Mouse (Mus musculus): Measurements from ENCODE around the gene Hoxd8. TPM values are rescaled to one million over a fixed set of nuclear protein-coding genes. Genes with fewer than 3 reads are reported as not detected.

The Hoxd8 gene
- polyA plus RNA-seq, 1 experiment from 2014 or later, result 23.1 TPM

DNA sequence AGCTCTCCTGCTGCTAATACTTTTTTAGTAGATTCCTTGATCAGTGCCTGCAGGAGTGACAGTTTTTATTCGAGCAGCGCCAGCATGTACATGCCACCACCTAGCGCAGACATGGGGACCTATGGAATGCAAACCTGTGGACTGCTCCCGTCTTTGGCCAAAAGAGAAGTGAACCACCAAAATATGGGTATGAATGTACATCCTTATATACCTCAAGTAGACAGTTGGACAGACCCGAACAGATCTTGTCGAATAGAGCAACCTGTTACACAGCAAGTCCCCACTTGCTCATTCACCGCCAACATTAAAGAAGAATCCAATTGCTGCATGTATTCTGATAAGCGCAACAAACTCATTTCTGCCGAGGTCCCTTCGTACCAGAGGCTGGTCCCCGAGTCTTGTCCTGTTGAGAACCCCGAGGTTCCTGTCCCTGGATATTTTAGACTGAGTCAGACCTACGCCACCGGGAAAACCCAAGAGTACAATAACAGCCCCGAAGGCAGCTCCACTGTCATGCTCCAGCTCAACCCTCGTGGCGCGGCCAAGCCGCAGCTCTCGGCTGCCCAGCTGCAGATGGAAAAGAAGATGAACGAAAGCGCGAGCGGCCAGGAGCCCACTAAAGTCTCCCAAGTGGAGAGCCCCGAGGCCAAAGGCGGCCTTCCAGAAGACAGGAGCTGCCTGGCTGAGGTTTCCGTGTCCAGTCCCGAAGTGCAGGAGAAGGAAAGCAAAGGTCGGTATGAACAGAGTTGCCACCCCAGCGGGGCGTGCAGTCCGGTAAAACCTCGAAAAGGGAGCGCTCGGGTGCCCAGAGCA is 12.2 kb upstream of the Hoxd8 start:
- 4% methylated on average over 35 of the region's 35 CpGs for WGBS
- peak overlapping the region; percentile 46 for H3K4me3 ChIP-seq (ENCODE audit: low read depth, low read length)
- peak overlapping the region; percentile 62 for H3K9ac ChIP-seq (ENCODE audit: low read length)
- H3K4me1 ChIP-seq (ENCODE audit: control insufficient read depth, insufficient read depth, low read length), result 0 out of 2 replicates have a peak, but pooled peaks cover 5% of the 10 kb centered on the region
- H3K27me3 ChIP-seq (ENCODE audit: control insufficient read depth, insufficient read depth, low read length), result peaks cover 87% of the 10 kb centered on the region
- H3K27ac ChIP-seq (ENCODE audit: low read depth, low read length), result peak overlapping the region; percentile 65
- H3K9me3 ChIP-seq (ENCODE audit: control insufficient read depth, low read length), result no peaks in the 10 kb centered on the region
- H3K36me3 ChIP-seq (ENCODE audit: control insufficient read depth, insufficient read depth, low read length), result no peaks in the 10 kb centered on the region
- peak overlapping the region; percentile 65 for H3K4me2 ChIP-seq (ENCODE audit: low read depth)
- ATAC-seq (ENCODE audit: insufficient read depth, low FRiP score, low TSS enrichment) (peak; percentile 35), DNase-seq (ENCODE audit: low spot score) (no peak)

DNA sequence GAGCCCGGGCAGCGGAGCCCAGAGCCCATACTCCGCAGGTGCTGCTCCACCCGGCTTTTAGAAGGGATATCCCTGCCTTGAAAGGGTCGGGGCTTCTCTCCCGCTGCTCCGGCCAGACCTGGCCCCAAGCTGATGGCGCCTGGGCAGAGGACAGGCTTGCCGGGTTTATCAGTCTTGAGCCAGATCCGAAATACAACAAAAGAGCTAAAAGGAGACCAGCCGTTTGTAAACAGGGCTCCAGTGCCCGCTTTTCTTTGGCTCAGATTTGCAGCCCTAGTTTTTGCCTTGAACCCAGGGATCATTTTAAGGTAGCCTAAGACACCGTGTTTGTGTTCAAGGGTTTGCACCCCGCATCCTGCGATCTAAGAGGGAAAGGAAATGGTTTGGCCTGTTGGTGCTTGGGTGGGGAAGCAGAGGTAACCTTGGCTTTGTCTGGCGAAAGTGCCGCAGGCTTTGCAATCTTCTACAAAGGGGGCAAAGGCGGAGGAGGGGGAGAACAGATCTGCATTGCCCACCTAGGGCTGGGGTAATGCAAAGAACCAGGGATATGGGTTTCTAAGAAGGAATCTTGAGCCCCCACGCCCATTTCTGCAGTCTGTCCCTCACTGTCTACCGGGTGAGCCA is 11.5 kb upstream of the Hoxd8 start:
- H3K27me3 ChIP-seq (ENCODE audit: control insufficient read depth, insufficient read depth, low read length), result peaks cover 86% of the 10 kb centered on the region
- peak overlapping the region; percentile 46 for H3K4me3 ChIP-seq (ENCODE audit: low read depth, low read length)
- H3K36me3 ChIP-seq (ENCODE audit: control insufficient read depth, insufficient read depth, low read length), result no peaks in the 10 kb centered on the region
- under 1% methylated on average over 20 of the region's 20 CpGs for WGBS
- no peaks in the 10 kb centered on the region for H3K9me3 ChIP-seq (ENCODE audit: control insufficient read depth, low read length)
- peak overlapping the region; percentile 65 for H3K27ac ChIP-seq (ENCODE audit: low read depth, low read length)
- 0 out of 2 replicates have a peak, but pooled peaks cover 5% of the 10 kb centered on the region for H3K4me1 ChIP-seq (ENCODE audit: control insufficient read depth, insufficient read depth, low read length)
- peak overlapping the region; percentile 62 for H3K9ac ChIP-seq (ENCODE audit: low read length)
- peak; percentile 49 for DNase-seq (ENCODE audit: low spot score)
- peak overlapping the region; percentile 65 for H3K4me2 ChIP-seq (ENCODE audit: low read depth)
- no peak for ATAC-seq (ENCODE audit: insufficient read depth, low FRiP score, low TSS enrichment)

DNA sequence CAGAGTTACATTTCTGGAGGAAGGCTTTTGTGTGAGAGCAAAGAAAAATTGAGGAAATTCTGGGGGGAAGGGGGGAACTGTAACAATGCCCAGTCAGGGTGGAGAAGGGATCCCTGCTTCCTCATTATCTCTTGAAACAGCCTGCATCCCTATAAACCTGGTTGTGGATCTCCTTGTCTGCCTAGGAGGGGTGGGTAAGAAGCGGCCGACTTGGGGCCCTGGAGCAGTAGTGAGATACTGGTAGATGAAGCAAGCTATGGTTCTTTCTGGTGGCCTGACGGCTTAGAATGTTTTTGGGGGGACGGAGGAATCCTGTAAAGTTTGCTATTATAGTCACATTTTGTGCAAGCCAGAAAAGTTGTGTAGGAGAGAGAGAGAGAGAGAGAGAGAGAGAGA is 11.0 kb upstream of the Hoxd8 start:
- H3K36me3 ChIP-seq (ENCODE audit: control insufficient read depth, insufficient read depth, low read length), result no peaks in the 10 kb centered on the region
- peak overlapping the region; percentile 65 for H3K4me2 ChIP-seq (ENCODE audit: low read depth)
- DNase-seq (ENCODE audit: low spot score) (peak; percentile 23), ATAC-seq (ENCODE audit: insufficient read depth, low FRiP score, low TSS enrichment) (no peak)
- 0 out of 2 replicates have a peak, but pooled peaks cover 5% of the 10 kb centered on the region for H3K4me1 ChIP-seq (ENCODE audit: control insufficient read depth, insufficient read depth, low read length)
- 1% methylated on average over 4 of the region's 4 CpGs for WGBS
- peak overlapping the region; percentile 62 for H3K9ac ChIP-seq (ENCODE audit: low read length)
- H3K27me3 ChIP-seq (ENCODE audit: control insufficient read depth, insufficient read depth, low read length), result peaks cover 86% of the 10 kb centered on the region
- no peaks in the 10 kb centered on the region for H3K9me3 ChIP-seq (ENCODE audit: control insufficient read depth, low read length)
- H3K27ac ChIP-seq (ENCODE audit: low read depth, low read length), result no peak overlapping the region
- H3K4me3 ChIP-seq (ENCODE audit: low read depth, low read length), result peak overlapping the region; percentile 46

DNA sequence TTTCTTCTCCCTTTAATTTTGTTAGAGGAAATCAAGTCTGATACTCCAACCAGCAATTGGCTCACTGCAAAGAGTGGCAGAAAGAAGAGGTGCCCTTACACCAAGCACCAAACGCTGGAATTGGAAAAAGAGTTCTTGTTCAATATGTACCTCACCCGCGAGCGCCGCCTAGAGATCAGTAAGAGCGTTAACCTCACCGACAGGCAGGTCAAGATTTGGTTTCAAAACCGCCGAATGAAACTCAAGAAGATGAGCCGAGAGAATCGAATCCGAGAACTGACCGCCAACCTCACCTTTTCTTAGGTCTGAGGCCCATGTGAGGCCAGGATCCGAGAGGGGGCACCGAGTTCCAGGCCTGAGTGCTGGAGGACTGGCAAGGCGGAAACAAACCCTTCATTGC is 10.3 kb upstream of the Hoxd8 start:
- Histone ChIP-seq H3K4me1 (ENCODE audit: control insufficient read depth, insufficient read depth, low read length) (0 out of 2 replicates have a peak, but pooled peaks cover 5% of the 10 kb centered on the region), H3K27ac (ENCODE audit: low read depth, low read length) (no peak overlapping the region), H3K9me3 (ENCODE audit: control insufficient read depth, low read length) (no peaks in the 10 kb centered on the region), H3K9ac (ENCODE audit: low read length) (peak overlapping the region; percentile 62; the same call in 1 of the 2 replicates), H3K27me3 (ENCODE audit: control insufficient read depth, insufficient read depth, low read length) (peaks cover 86% of the 10 kb centered on the region), H3K4me2 (ENCODE audit: low read depth) (peak overlapping the region; percentile 76), H3K36me3 (ENCODE audit: control insufficient read depth, insufficient read depth, low read length) (no peaks in the 10 kb centered on the region), H3K4me3 (ENCODE audit: low read depth, low read length) (peak overlapping the region; percentile 46; the same call in 1 of the 2 replicates)
- no peak for ATAC-seq (ENCODE audit: insufficient read depth, low FRiP score, low TSS enrichment)
- WGBS, result under 1% methylated on average over 16 of the region's 16 CpGs
- peak; percentile 72 for DNase-seq (ENCODE audit: low spot score)

DNA sequence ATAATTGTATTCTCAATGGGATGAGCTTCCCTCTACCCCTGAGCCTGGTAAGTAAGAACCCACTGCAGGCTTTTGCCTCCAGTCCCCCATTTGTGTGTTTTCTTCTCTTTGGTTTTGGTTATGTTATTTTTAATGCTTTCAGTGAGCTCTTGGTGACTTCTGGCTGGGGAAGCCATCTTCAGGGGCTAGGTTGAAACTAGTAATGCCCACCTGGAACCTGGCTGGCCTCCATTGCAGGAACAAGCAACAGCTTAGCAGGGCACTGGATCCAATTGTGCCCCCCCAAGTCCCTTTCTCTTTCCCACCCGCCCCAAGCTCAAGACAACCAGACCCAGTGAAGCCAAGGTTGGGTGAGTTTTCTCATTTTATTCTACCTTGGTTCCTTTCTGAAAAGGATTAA is 9.0 kb upstream of the Hoxd8 start:
- Histone ChIP-seq H3K36me3 (ENCODE audit: control insufficient read depth, insufficient read depth, low read length) (no peaks in the 10 kb centered on the region), H3K27ac (ENCODE audit: low read depth, low read length) (no peak overlapping the region), H3K27me3 (ENCODE audit: control insufficient read depth, insufficient read depth, low read length) (peaks cover 86% of the 10 kb centered on the region), H3K4me3 (ENCODE audit: low read depth, low read length) (no peak overlapping the region), H3K4me2 (ENCODE audit: low read depth) (peak overlapping the region; percentile 76), H3K4me1 (ENCODE audit: control insufficient read depth, insufficient read depth, low read length) (peaks cover 8% of the 10 kb centered on the region; the same call in 1 of the 2 replicates), H3K9ac (ENCODE audit: low read length) (peak overlapping the region; percentile 89; the same call in 1 of the 2 replicates), H3K9me3 (ENCODE audit: control insufficient read depth, low read length) (no peaks in the 10 kb centered on the region)
- WGBS, result 0% methylated on average over 1 of the region's 1 CpGs
- DNase-seq (ENCODE audit: low spot score) (no peak), ATAC-seq (ENCODE audit: insufficient read depth, low FRiP score, low TSS enrichment) (no peak)

DNA sequence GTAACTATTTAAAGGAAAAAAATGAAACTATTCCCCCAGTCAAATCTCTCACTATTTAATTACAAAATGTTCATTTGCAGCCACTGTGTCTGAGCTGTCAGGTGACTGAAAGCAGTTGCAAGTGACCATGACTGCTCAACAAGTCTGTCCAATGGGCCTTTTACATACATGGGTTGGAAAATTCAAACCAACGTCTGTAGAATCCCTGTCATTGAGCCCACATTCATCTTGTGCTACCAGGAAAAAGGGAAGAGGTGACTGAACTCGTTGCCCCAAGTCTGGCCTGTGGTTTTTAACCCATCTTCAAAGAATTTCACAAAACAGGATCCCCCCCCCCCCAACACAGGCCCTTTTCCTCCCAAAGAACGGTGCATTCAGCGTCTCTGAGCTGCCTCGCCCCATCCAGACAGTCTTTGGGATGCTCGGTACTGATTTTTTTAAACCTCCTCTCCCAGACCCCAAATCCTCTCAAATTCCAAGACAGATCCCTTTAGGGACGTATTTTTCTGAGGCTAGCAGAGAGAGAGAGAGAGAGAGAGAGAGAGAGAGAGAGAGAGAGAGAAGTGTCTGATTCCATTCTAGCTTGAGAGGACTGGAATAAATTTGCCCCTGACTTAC is 8.5 kb upstream of the Hoxd8 start:
- Histone ChIP-seq H3K4me1 (ENCODE audit: control insufficient read depth, insufficient read depth, low read length) (peaks cover 8% of the 10 kb centered on the region; the same call in 1 of the 2 replicates), H3K9ac (ENCODE audit: low read length) (peak overlapping the region; percentile 89), H3K27ac (ENCODE audit: low read depth, low read length) (peak overlapping the region; percentile 83), H3K9me3 (ENCODE audit: control insufficient read depth, low read length) (no peaks in the 10 kb centered on the region), H3K4me2 (ENCODE audit: low read depth) (peak overlapping the region; percentile 76), H3K27me3 (ENCODE audit: control insufficient read depth, insufficient read depth, low read length) (peaks cover 90% of the 10 kb centered on the region), H3K36me3 (ENCODE audit: control insufficient read depth, insufficient read depth, low read length) (no peaks in the 10 kb centered on the region), H3K4me3 (ENCODE audit: low read depth, low read length) (peak overlapping the region; percentile 63)
- ATAC-seq (ENCODE audit: insufficient read depth, low FRiP score, low TSS enrichment) (no peak), DNase-seq (ENCODE audit: low spot score) (no peak)
- WGBS, result 4% methylated on average over 7 of the region's 7 CpGs

DNA sequence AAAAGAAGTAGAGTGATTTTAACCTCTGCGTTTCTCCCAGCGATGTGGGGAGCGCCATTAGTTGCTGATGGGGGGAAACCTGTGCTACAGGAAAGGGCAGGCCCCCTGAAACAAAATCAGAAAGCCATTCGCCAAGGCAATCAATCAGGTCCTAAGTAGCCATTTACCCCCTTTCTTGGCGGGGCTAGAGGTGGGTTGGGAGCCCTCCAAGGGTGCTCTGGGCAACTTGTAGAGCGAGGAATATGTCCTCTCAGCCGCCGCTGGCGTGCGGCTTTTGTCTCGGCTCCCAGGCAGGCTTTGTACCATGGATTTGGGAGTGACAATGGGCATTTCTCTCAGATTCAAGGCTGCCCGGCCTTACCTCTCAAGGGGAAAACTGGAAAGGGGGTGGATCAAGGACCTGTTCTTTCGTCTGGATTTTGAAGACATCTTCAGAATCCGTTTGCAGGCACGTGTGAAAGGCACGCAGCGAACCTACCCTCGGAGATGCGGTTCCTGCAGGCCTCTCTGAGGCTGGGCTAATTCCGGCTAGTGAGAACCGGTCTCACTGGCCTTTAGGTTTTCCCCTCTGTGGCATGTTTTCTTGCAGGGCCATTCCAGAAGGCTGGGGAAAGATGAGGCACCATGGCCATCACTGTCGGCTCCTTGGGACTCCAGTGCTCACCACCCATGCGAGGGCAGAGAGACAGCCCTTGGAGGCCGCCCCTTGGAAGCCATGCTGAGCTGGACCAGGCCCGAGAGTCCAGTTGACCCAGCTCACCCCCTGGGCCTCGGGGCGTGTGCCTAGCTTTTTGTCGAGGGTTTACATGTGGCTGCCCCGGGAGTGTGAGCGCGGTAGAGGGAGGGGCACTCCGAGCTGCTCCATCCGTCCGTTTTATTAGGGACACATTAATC is 7.7 kb upstream of the Hoxd8 start:
- Histone ChIP-seq H3K27ac (ENCODE audit: low read depth, low read length) (peak overlapping the region; percentile 83), H3K4me2 (ENCODE audit: low read depth) (peak overlapping the region; percentile 76), H3K9me3 (ENCODE audit: control insufficient read depth, low read length) (no peaks in the 10 kb centered on the region), H3K9ac (ENCODE audit: low read length) (peak overlapping the region; percentile 89), H3K36me3 (ENCODE audit: control insufficient read depth, insufficient read depth, low read length) (no peaks in the 10 kb centered on the region), H3K4me3 (ENCODE audit: low read depth, low read length) (peak overlapping the region; percentile 63), H3K4me1 (ENCODE audit: control insufficient read depth, insufficient read depth, low read length) (peaks cover 8% of the 10 kb centered on the region; the same call in 1 of the 2 replicates), H3K27me3 (ENCODE audit: control insufficient read depth, insufficient read depth, low read length) (peaks cover 87% of the 10 kb centered on the region)
- 1% methylated on average over 34 of the region's 34 CpGs for WGBS
- ATAC-seq (ENCODE audit: insufficient read depth, low FRiP score, low TSS enrichment) (no peak), DNase-seq (ENCODE audit: low spot score) (peak; percentile 56)
